Mouse (Mus musculus): ENCODE results near the gene Rin2. TPM values are rescaled to one million over a fixed set of nuclear protein-coding genes. Genes with fewer than 3 reads are reported as not detected.
A peak's percentile ranks its signal among the peaks of the same experiment; 100 is the strongest.

Gene Rin2
- total RNA-seq, 2 experiments from 2014 or later = 20.5 to 25.9 TPM

DNA sequence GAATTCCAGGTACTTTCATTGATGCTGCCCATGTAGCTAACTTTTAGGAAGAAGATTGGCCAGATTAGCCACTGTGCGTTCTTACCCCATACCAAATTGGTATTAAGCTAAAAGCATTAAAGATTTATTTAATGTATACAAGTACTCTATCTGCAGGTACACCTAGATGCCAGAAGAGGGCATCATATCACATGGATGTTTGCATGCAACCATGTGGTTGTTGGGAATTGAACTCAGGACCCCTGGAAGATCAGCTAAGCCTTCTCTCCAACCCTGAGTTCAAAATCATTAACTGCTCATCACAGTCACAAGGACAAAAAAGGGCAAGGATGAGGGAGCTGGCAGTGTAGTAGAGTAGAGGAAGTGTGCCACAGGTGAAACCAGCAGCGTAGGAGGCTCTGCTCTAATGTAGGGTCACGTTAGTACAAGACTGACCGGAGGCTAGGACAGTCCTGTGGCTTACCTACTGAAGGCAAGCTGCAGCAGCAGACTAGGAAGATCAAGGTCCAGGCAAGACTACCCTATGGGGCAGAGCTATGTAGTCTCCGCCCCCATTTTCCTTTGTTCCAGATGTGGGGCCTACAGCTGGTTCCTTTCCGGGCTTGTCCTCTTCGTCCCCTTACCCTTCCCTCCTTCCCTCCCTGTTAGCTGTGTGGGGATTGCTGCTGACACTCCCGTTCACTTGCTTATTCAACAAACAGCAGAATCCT, 246.1 kb downstream of the Rin2 start:
- no peak for DNase-seq (ENCODE audit: low spot score)
- intact Hi-C loops (cut with DNase I) = no loop called here

DNA sequence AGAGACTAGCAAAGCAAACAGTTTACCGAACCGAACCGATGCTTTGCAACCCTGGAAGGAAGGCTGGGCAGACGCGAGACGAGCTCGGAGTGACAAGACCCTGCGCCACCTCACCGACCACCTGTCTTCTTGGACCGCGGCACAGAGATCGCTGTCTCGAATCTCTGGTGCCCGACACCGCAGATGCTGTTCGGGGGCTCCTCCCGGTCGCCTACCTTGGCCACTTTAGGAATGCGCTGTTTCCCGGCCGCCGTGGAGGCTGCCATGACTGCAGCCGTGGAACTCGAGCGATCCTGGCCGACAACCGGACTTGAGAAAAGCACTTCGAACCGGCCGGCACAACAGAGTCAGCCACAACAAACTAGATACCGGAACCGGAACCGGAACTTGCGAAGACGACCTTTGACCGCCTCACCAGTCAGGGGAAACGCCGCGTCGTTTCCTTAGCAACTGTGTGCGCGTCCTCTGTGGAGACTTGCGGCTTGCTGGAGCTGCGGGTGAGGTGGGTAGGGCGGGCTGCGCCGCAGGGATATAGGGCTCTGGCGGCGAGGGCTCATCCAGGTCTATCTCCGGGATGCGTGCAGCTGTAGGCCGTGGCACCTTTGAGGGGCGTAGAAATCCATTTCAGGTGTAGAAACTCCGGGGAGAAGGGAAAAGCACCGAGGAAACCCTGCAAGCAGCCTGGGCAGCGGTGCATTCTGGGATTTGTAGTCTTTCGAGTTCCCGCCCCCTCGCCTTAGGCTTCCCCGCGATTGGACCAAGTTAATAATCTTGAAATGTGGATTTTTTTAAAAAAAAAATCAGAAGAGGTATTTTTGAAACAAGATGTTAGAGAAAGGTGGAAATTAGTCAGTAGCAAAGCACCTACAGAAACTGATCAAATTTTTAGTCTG, 259.6 kb downstream of the Rin2 start, which contains the start of the genes Cfap61 and Crnkl1:
Gene Cfap61 (plus strand): TSS at position 446 of the 893 bp plus-strand sequence.
Gene Crnkl1 (minus strand): TSS at position 676 of the 893 bp plus-strand sequence.
- peak; percentile 84 for DNase-seq (ENCODE audit: low spot score)
- intact Hi-C loops (cut with DNase I) = no loop called here

DNA sequence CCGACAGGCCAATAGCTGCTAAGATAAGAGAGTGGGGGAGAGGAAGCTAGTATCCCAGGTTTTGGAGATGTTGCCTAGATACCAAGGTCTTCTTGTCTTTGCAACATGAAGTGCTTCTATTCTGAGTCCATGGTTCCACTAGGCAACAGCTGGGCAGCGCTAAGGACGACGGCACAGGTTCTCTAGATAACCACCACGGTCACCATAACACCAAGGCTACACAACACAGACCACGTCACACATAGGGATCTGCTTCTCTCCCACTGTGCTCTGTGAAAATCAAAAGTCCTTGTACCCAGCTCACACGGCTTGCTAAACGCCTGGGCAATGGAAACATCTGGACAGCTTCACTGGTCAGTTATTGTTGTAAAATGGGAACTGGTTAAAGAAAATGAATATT, 262.0 kb downstream of the Rin2 start:
- intact Hi-C loops (cut with DNase I) = no loop called here

More for the DNA sequence above, 262.0 kb downstream of the Rin2 start:
- DNase-seq (ENCODE audit: low spot score) = peak; percentile 24

Small RNAs within 50 kb of the gene (microRNA-seq; reads per million reads assigned to microRNA genes)
- not detected for gene Gm25026

Other genes with a start within 250 kb of the Rin2 start
- gene Naa20, start 226.9 kb downstream of the Rin2 start, total RNA-seq (2021) = 100 to 1,000 TPM; 102 to 108 TPM